Mouse (Mus musculus) Patski (cell line): ENCODE data around the gene Ddx60. TPM values are rescaled to one million over a fixed set of nuclear protein-coding genes. Genes with fewer than 3 reads are reported as not detected.
"Not testable (repeated sequence)": the region's sequence is repeated elsewhere in the genome, so short reads cannot be mapped to it uniquely, and the experiment has no call there.

Experiments
- ATAC-seq: fragments of 100-300 bp; one replicate; pipeline ENCODE4 v1.8.0; 2021
- CTCF ChIA-PET: fragments of 350-600 bp; sonication (Branson Sonifier 250); formaldehyde crosslinking; loops from one replicate; lab custom pipeline; 2022; ENCODE audit warnings: inconsistent platforms; lab: Charles Lee
- POLR2A ChIA-PET: fragments of 350-600 bp; sonication (Branson Sonifier 250); formaldehyde crosslinking; loops from one replicate; lab custom pipeline; 2022; ENCODE audit warnings: antibody characterized with exemption, inconsistent platforms; lab: Charles Lee
- DNase-seq: peaks from one replicate; pipeline ENCODE4 v3.0.0-alpha.2; 2011; ENCODE audit warnings: low read depth, low spot score
- H3K27me3 ChIP-seq: fragments of 371-371 bp; one replicate; pipeline ENCODE4 v1.5.1; 2021
- CTCF ChIP-seq: fragments of 100-300 bp; IDR thresholded peaks from one replicate; pipeline ENCODE4 v1.5.1; 2021
- in situ Hi-C: fragments of 300-500 bp; cut with MboI; formaldehyde crosslinking; loops from 3 replicates; pipeline ENCODE4 v1.11.1; 2018; ENCODE audit warnings: low pct_unique_long_range_greater_than_20kb, mixed read lengths
- polyA plus RNA-seq: library from polyadenylated mRNA; unstranded; gene quantifications from one replicate; pipeline ENCODE4 v1.2.3, GENCODE M21; 2021

Ddx60 gene
- polyA plus RNA-seq, 1 experiment from 2014 or later: 0.08 TPM

DNA sequence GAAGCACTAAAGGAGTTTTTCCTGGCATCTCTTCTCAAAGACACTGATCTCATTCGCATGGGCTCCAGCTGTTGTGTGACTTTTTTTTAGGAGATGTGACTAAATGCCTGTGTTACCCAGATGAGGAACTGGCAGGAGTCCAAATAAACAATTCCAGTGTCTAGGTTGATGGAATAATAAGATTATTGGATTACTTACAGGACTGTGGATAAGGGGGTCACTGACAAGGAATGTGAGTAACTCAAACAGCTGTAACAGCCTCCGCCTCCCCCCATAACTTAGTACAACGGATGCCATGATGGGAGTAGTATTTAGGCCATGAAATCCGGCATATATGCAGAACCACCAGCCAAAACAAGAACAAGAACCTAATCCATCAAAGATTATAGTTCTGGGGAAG is 10.6 kb upstream of the Ddx60 start:
- CTCF ChIA-PET: interaction anchor here (1.7 kb wide), 1 partner anchor 11 kb away, joined by 3 read pairs; the partner anchor contains the start of gene Ddx60
- in situ Hi-C loops: no loop called here
- POLR2A ChIA-PET: no interaction called here
- DNase-seq (no peak), ATAC-seq (no peak)
- H3K27me3 ChIP-seq: peaks cover 56% of the 10 kb centered on the region
- no peak for TF ChIP-seq CTCF

DNA sequence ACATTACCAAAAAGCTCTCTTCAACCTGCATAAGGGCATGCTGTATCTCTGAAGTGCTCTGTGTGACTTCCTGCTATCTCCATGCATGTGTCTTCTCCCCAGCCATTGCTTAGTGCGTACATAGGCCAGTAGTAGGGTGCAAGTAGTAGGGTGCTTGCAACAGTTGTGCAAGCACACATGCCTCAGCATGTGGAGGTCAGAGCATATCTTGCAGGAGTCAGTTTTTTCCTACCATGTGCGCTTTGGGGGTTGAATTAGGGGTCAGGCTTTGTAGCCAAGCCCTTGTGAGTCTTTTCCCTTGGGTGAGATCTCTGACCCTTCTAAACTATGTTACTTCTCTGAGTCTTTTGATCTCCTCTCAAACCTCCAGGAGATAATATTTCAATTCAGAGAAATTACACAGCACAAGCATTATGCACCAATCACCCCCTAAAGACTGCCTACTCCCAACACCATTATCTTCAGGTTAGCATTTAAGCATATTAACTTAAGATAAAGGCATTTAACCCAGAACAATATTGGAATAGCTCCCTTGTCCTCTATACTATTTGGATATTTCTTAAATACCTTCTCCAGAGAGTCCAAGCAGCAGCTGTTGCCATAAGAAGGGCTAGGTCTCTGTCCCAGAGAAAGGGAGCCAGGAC is 8.6 kb upstream of the Ddx60 start:
- H3K27me3 ChIP-seq: peaks cover 56% of the 10 kb centered on the region
- CTCF ChIA-PET: interaction anchor here (1.1 kb wide), 1 partner anchor 9 kb away, joined by 3 read pairs; no protein-coding TSS in a partner anchor
- POLR2A ChIA-PET: no interaction called here
- DNase-seq: no peak
- in situ Hi-C loops: no loop called here
- ATAC-seq: no peak
- no peak for TF ChIP-seq CTCF

GRCm38 (mm10) chr8:61920389-61920788 is 7.5 kb upstream of the Ddx60 start:
- no peak for ATAC-seq
- H3K27me3 ChIP-seq: peaks cover 50% of the 10 kb centered on the region
- no peak for DNase-seq
- no peak for TF ChIP-seq CTCF
- ChIA-PET CTCF (no interaction called here), POLR2A (no interaction called here)
- in situ Hi-C loops: no loop called here

DNA sequence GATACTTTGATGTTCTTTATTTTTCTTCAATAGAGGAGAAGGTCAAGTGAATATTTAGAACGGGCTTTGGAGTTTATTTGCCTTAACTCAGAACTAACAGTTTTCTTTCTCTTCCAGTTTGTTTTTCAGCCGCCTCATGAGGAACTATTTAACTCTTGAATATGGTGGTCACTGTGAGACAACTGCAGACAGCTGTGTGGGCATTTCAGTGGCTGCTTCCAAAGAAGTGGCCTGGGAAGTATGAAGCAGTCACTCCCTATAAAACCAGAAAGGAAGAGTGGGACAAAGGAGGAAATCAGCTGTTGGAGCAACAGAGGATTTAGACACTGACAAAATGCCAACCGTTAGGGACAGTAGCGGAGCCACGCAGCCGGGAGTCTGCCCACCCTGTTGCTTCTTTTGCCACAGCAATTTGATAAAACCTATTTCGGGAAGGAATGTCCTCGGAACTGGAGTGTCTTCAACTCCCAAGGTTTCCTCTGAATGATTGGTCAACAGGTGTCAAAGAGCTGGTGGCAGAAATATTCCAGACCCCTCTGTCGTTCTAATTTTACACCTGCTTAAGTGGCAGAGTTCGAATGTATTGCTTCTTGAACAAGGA is 6.3 kb upstream of the Ddx60 start:
- in situ Hi-C loops: no loop called here
- DNase-seq (no peak), ATAC-seq (no peak)
- POLR2A ChIA-PET: no interaction called here
- no peak for TF ChIP-seq CTCF
- CTCF ChIA-PET: no interaction called here
- H3K27me3 ChIP-seq: peaks cover 40% of the 10 kb centered on the region

- in situ Hi-C loops: no loop called here
- DNase-seq (no peak), ATAC-seq (no peak)
- TF ChIP-seq CTCF: no peak
- ChIA-PET CTCF (no interaction called here), POLR2A (no interaction called here)
- H3K27me3 ChIP-seq: peaks cover 40% of the 10 kb centered on the region
Observed at GRCm38 (mm10) chr8:61924518-61924917, 3.4 kb upstream of the Ddx60 start.

DNA sequence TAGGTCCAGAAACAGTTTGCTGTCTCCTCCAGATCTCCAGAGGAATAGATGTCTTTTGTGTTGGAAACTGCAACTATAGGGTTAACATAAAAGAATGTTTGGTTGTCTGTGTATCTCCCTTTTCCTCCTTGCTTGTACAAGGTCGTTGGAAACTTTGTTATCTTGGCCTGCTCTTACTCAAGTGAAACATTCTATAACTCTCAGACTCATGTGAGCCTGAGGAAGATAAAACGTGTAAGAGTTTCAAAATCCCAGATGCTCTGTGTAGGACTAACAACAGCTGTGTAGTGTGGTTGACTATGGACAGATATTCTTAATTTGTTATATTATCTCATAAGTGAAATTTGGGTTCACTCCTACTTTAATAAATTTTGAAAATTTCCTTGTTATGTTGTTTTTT is 5.4 kb downstream of the Ddx60 start:
- CTCF ChIA-PET: no interaction called here
- ATAC-seq (no peak), DNase-seq (no peak)
- TF ChIP-seq CTCF: no peak
- peaks cover 27% of the 10 kb centered on the region for H3K27me3 ChIP-seq
- POLR2A ChIA-PET: no interaction called here
- in situ Hi-C loops: no loop called here

DNA sequence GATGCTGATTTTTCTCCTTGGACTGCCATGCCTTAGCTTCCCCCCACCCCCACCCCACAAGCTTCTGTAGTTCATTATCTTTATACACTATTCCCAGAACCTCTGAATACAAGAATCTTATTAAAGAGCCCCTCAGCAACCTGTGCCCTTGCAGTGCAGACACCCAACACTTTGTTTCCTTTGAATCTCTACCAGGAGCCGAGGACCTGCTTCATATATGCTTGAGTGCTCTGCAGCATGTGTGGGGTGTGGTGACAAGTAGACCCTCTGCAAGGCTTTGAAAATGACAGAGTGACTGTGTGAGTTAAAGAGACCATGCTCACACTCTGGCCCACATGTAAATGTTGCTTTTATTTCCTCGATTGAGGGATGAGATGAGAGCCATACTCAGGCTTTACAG is 9.7 kb downstream of the Ddx60 start:
- ATAC-seq (no peak), DNase-seq (no peak)
- ChIA-PET POLR2A (no interaction called here), CTCF (interaction anchor here (0.5 to 1.6 kb wide), 2 partner anchors 14 to 1301 kb away, joined by 3 read pairs; no protein-coding TSS in a partner anchor)
- in situ Hi-C loops: no loop called here
- H3K27me3 ChIP-seq: peaks cover 51% of the 10 kb centered on the region
- TF ChIP-seq CTCF: no peak

GRCm38 (mm10) chr8:61964591-61965375 is 36.9 kb downstream of the Ddx60 start:
- in situ Hi-C loops, DNase-seq, POLR2A ChIA-PET, CTCF ChIA-PET, ATAC-seq: not testable (repeated sequence)
- H3K27me3 ChIP-seq: peaks cover 30% of the 10 kb centered on the region

- ATAC-seq (no peak), DNase-seq (no peak)
- peaks cover 59% of the 10 kb centered on the region for H3K27me3 ChIP-seq
- in situ Hi-C loops: no loop called here
- CTCF ChIA-PET: no interaction called here
- POLR2A ChIA-PET: no interaction called here
- no peak for TF ChIP-seq CTCF
Observed at GRCm38 (mm10) chr8:61969581-61969980, 41.7 kb downstream of the Ddx60 start.

DNA sequence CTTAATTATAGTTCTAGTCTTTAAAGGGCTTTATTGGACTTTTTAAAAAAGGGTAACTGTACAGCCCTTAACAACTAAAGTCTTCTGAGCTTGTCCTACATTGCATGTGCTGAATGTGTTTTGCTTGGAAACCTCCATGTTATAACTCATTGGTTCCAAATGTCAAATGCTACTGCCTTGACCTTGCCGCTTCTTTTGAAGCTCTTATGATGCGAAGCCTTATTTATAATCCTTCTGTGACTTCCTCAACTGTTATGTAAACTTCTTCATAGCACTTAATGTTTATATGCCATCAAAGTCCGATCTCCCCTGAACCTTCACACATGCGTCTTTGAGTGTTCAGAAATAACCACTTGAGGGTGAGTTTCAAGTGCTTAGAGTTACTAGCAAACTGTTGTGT is 57.1 kb downstream of the Ddx60 start:
- DNase-seq (no peak), ATAC-seq (no peak)
- no peak for TF ChIP-seq CTCF
- in situ Hi-C loops: no loop called here
- POLR2A ChIA-PET: no interaction called here
- peaks cover 13% of the 10 kb centered on the region for H3K27me3 ChIP-seq
- CTCF ChIA-PET: no interaction called here
